Comparison of ENCODE assay signal across 9 mouse cellular contexts in genomic region chr3:54352891-54353652, GRCm38 (mm10). TPM values are rescaled to one million over a fixed set of nuclear protein-coding genes. Genes with fewer than 3 reads are reported as not detected.
DNase-seq lines count a peak whose midpoint lies in the region; ATAC-seq and TF ChIP-seq lines count a peak whose summit lies in the region.
"Had no signal": no experiment of that assay in that cellular context is flagged by ENCODE, and none has a peak within 500 bp of the region (broad histone marks: within the 10 kb centered on the region; RNA-seq: fewer than 3 reads in every experiment).

No protein-coding gene starts in this region.

- DNase-seq in heart, adult 18-20 months, result peak; percentile 45 to 90
- no peak for DNase-seq in heart, embryonic 10.5 days (ENCODE audit: low spot score)
- DNase-seq in brain, adult 2 months (ENCODE audit: low read depth, low spot score), result peak; percentile 78
- peak; percentile 62 for DNase-seq in forebrain, embryonic 14.5 days (ENCODE audit: low spot score)
- peak; percentile 70 for DNase-seq in hindbrain, postnatal 0 days (ENCODE audit: low spot score)
- DNase-seq in left cerebral cortex, adult 11 months (ENCODE audit: low spot score), result peak; percentile 48
- DNase-seq in midbrain, postnatal 0 days (ENCODE audit: low spot score), result peak; percentile 46
- DNase-seq in telencephalon, adult 2 months (ENCODE audit: low read depth, low spot score), result peak; percentile 33

- no peak overlapping the region for H3K4me2 ChIP-seq in forebrain, embryonic 14.5 days (ENCODE audit: low read length)
- H3K4me2 ChIP-seq in hindbrain, postnatal 0 days (ENCODE audit: low read depth, low read length), result no peak overlapping the region
- H3K4me2 ChIP-seq in midbrain, postnatal 0 days (ENCODE audit: low read depth, low read length, poor library complexity, severe bottlenecking), result no peak overlapping the region
- H3K4me2 ChIP-seq: limb, embryonic 15.5 days had no signal

- no peak overlapping the region for H3K4me3 ChIP-seq in heart, embryonic 10.5 days
- no peak overlapping the region for H3K4me3 ChIP-seq in forebrain, embryonic 14.5 days (ENCODE audit: low read depth, low read length)
- H3K4me3 ChIP-seq in hindbrain, postnatal 0 days (ENCODE audit: low read length), result no peak overlapping the region
- no peak overlapping the region for H3K4me3 ChIP-seq in midbrain, postnatal 0 days (ENCODE audit: low read depth, low read length)
- H3K4me3 ChIP-seq: limb, embryonic 15.5 days had no signal

- no peaks in the 10 kb centered on the region for H3K27me3 ChIP-seq in heart, embryonic 10.5 days (ENCODE audit: insufficient read depth, poor library complexity, severe bottlenecking)
- no peaks in the 10 kb centered on the region for H3K27me3 ChIP-seq in forebrain, embryonic 14.5 days (replicated peaks; ENCODE audit: control insufficient read depth, insufficient read depth, low read length)
- no peaks in the 10 kb centered on the region for H3K27me3 ChIP-seq in hindbrain, postnatal 0 days (ENCODE audit: insufficient read depth, low read length)
- H3K27me3 ChIP-seq in midbrain, postnatal 0 days (ENCODE audit: insufficient read depth, low read length), result no peaks in the 10 kb centered on the region
- H3K27me3 ChIP-seq: limb, embryonic 15.5 days had no signal

- no peaks in the 10 kb centered on the region for H3K4me1 ChIP-seq in heart, embryonic 10.5 days
- no peaks in the 10 kb centered on the region for H3K4me1 ChIP-seq in forebrain, embryonic 14.5 days (ENCODE audit: control insufficient read depth, insufficient read depth, low read length)
- H3K4me1 ChIP-seq in hindbrain, postnatal 0 days (ENCODE audit: insufficient read depth, low read length), result no peaks in the 10 kb centered on the region
- no peaks in the 10 kb centered on the region for H3K4me1 ChIP-seq in midbrain, postnatal 0 days (ENCODE audit: insufficient read depth, low read length)

- H3K9me3 ChIP-seq in heart, embryonic 10.5 days, result no peaks in the 10 kb centered on the region
- H3K9me3 ChIP-seq in forebrain, embryonic 14.5 days (replicated peaks; ENCODE audit: control insufficient read depth, low read length), result no peaks in the 10 kb centered on the region
- H3K9me3 ChIP-seq in hindbrain, postnatal 0 days (ENCODE audit: low read length), result no peaks in the 10 kb centered on the region
- no peaks in the 10 kb centered on the region for H3K9me3 ChIP-seq in midbrain, postnatal 0 days (ENCODE audit: low read length)
- H3K9me3 ChIP-seq: limb, embryonic 15.5 days had no signal

- TF ChIP-seq CTCF in hindbrain, postnatal 0 days (IDR thresholded peaks at IDR 0.05; ENCODE audit: low read depth), result peak; percentile 81
- TF ChIP-seq CTCF in midbrain, postnatal 0 days (IDR thresholded peaks at IDR 0.05), result peak; percentile 78

- no peak overlapping the region for H3K27ac ChIP-seq in heart, embryonic 10.5 days
- no peak overlapping the region for H3K27ac ChIP-seq in forebrain, embryonic 14.5 days (ENCODE audit: low read depth, low read length)
- no peak overlapping the region for H3K27ac ChIP-seq in hindbrain, postnatal 0 days
- no peak overlapping the region for H3K27ac ChIP-seq in midbrain, postnatal 0 days (ENCODE audit: low read depth, low read length)
- H3K27ac ChIP-seq: limb, embryonic 15.5 days had no signal

- 27% methylated on average over 9 of the region's 9 CpGs for WGBS in heart, embryonic 10.5 days
- 32% methylated on average over 9 of the region's 9 CpGs for WGBS in forebrain, embryonic 14.5 days
- 27% methylated on average over 9 of the region's 9 CpGs for WGBS in hindbrain, postnatal 0 days
- 29% methylated on average over 9 of the region's 9 CpGs for WGBS in midbrain, postnatal 0 days

- no peaks in the 10 kb centered on the region for H3K36me3 ChIP-seq in heart, embryonic 10.5 days
- no peaks in the 10 kb centered on the region for H3K36me3 ChIP-seq in forebrain, embryonic 14.5 days (ENCODE audit: control insufficient read depth, insufficient read depth, low read length)
- H3K36me3 ChIP-seq in hindbrain, postnatal 0 days (ENCODE audit: insufficient read depth, low read length), result no peaks in the 10 kb centered on the region
- no peaks in the 10 kb centered on the region for H3K36me3 ChIP-seq in midbrain, postnatal 0 days (ENCODE audit: insufficient read depth, low read length)
- H3K36me3 ChIP-seq: limb, embryonic 15.5 days had no signal

- peak; percentile 48; the same call in 1 of the 2 replicates for ATAC-seq in forebrain, embryonic 14.5 days
- ATAC-seq in hindbrain, postnatal 0 days, result 0 out of 2 replicates have a peak, but pooled peaks have one; percentile 61
- ATAC-seq in midbrain, postnatal 0 days (ENCODE audit: low FRiP score), result no peak

- H3K9ac ChIP-seq in forebrain, embryonic 14.5 days (ENCODE audit: low read length), result no peak overlapping the region
- no peak overlapping the region for H3K9ac ChIP-seq in hindbrain, postnatal 0 days (replicated peaks; ENCODE audit: low read length)
- no peak overlapping the region for H3K9ac ChIP-seq in midbrain, postnatal 0 days (replicated peaks; ENCODE audit: low read length, poor library complexity, severe bottlenecking)
- H3K9ac ChIP-seq: limb, embryonic 15.5 days had no signal

RNA-seq across cellular contexts. Expression of gene Postn, which starts 7.8 kb away (rescaled TPM):
- 10 to 100 TPM; 12.8 to 13.5 TPM for total RNA-seq in heart, adult 18-20 months (2021)
- polyA plus RNA-seq in heart, embryonic 10.5 days (2016; fragmentation: Nextera tagmentation; extraction: Ambion mirVana), result 64.2 and 102 TPM in 2 replicates
- 15.0 and 17.9 TPM in 2 replicates for polyA plus RNA-seq in forebrain, embryonic 14.5 days (2014; fragmentation: Nextera tagmentation; extraction: Ambion mirVana)
- total RNA-seq in hindbrain, postnatal 0 days (2014; rRNA removed), result 14.4 and 20.3 TPM in 2 replicates
- 13.6 and 15.3 TPM in 2 replicates for polyA plus RNA-seq in hindbrain, postnatal 0 days (2015; fragmentation: Nextera tagmentation; extraction: Ambion mirVana)
- total RNA-seq in midbrain, postnatal 0 days (2014; rRNA removed), result 17.0 and 20.3 TPM in 2 replicates
- polyA plus RNA-seq in midbrain, postnatal 0 days (2015; fragmentation: Nextera tagmentation; extraction: Ambion mirVana), result 10.9 and 12.0 TPM in 2 replicates
